Mouse (Mus musculus) testis, postnatal 10 days (tissue): ENCODE measurements at regions not wholly inside any gene's neighbourhood (a gene's known extent, or its start where the extent isn't known, plus 50 kb on each side); places are given as distances from the start of the nearest gene placed in this dataset.

Source experiments
- DNase-seq: peaks from one replicate; pipeline ENCODE4 v3.0.0; 2021; ENCODE audit warnings: low spot score

GRCm38 (mm10) chr10:96427407-96427806 lies 189.4 kb upstream of the Btg1 start:
- no peak for DNase-seq

GRCm38 (mm10) chr10:96430142-96430541 lies 186.7 kb upstream of the Btg1 start:
- DNase-seq = no peak

- DNase-seq = no peak
Observed at GRCm38 (mm10) chr10:96435109-96435508, 181.7 kb upstream of the Btg1 start.

- DNase-seq = no peak
Observed at GRCm38 (mm10) chr10:96438398-96439103, 178.3 kb upstream of the Btg1 start.

GRCm38 (mm10) chr10:96442165-96442564 lies 174.6 kb upstream of the Btg1 start:
- no peak for DNase-seq

- no peak for DNase-seq
Observed at GRCm38 (mm10) chr10:96450266-96450665, 166.5 kb upstream of the Btg1 start.

- DNase-seq = no peak
Observed at GRCm38 (mm10) chr10:96454857-96455256, 161.9 kb upstream of the Btg1 start.

- no peak for DNase-seq
Observed at GRCm38 (mm10) chr10:96458551-96458950, 158.3 kb upstream of the Btg1 start.

GRCm38 (mm10) chr10:96459186-96459585 lies 157.6 kb upstream of the Btg1 start:
- DNase-seq = no peak

- DNase-seq = no peak
Observed at GRCm38 (mm10) chr10:96460151-96460550, 156.7 kb upstream of the Btg1 start.

- DNase-seq = no peak
Observed at GRCm38 (mm10) chr10:96460617-96461338, 156.0 kb upstream of the Btg1 start.

- no peak for DNase-seq
Observed at GRCm38 (mm10) chr10:96465967-96466366, 150.8 kb upstream of the Btg1 start.

GRCm38 (mm10) chr10:96466845-96467244 lies 150.0 kb upstream of the Btg1 start:
- no peak for DNase-seq

- DNase-seq = no peak
Observed at GRCm38 (mm10) chr10:96467661-96468060, 149.1 kb upstream of the Btg1 start.

GRCm38 (mm10) chr10:96471523-96471922 lies 145.3 kb upstream of the Btg1 start:
- DNase-seq = no peak

- DNase-seq = no peak
Observed at GRCm38 (mm10) chr10:96479350-96479749, 137.5 kb upstream of the Btg1 start.

- no peak for DNase-seq
Observed at GRCm38 (mm10) chr10:96479786-96480185, 137.0 kb upstream of the Btg1 start.

GRCm38 (mm10) chr10:96480453-96481324 lies 136.1 kb upstream of the Btg1 start:
- DNase-seq = peak; percentile 43

GRCm38 (mm10) chr10:96481325-96481638 lies 135.5 kb upstream of the Btg1 start:
- DNase-seq = no peak

- no peak for DNase-seq
Observed at GRCm38 (mm10) chr10:96486724-96487123, 130.1 kb upstream of the Btg1 start.

GRCm38 (mm10) chr10:96493706-96494105 lies 123.1 kb upstream of the Btg1 start:
- DNase-seq = no peak

GRCm38 (mm10) chr10:96496700-96497099 lies 120.1 kb upstream of the Btg1 start:
- no peak for DNase-seq

GRCm38 (mm10) chr10:96497482-96497881 lies 119.3 kb upstream of the Btg1 start:
- no peak for DNase-seq
